Mouse (Mus musculus) heart, embryonic 11.5 days (tissue): Measurements from ENCODE around the gene Clmp. TPM values are rescaled to one million over a fixed set of nuclear protein-coding genes. Genes with fewer than 3 reads are reported as not detected.
A peak's percentile ranks its signal among the peaks of the same experiment; 100 is the strongest.

ENCODE experiments used
- ATAC-seq: fragments of 200-750 bp; cut with Nextera tagmentation; replicated peaks from 2 replicates; pipeline ENCODE4 v1.8.0; 2017; ENCODE audit warnings: moderate library complexity; ENCODE audit not compliant: insufficient number of reproducible peaks, low FRiP score, low TSS enrichment
- H3K27ac ChIP-seq: fragments of 300-500 bp; sonication (generic); 2 replicates; pipeline ENCODE4 v1.5.1; 2014; ENCODE audit warnings: mild to moderate bottlenecking, low read depth, low read length
- H3K27me3 ChIP-seq: fragments of 300-500 bp; sonication (generic); 2 replicates; pipeline ENCODE4 v1.6.1; 2014; ENCODE audit warnings: mild to moderate bottlenecking, low read length, mixed read lengths; ENCODE audit not compliant: control insufficient read depth, insufficient read depth
- H3K36me3 ChIP-seq: fragments of 300-500 bp; sonication (generic); 2 replicates; pipeline ENCODE4 v1.6.1; 2014; ENCODE audit warnings: mild to moderate bottlenecking, low read length, moderate library complexity, mixed read lengths; ENCODE audit not compliant: control insufficient read depth, insufficient read depth
- H3K4me1 ChIP-seq: fragments of 300-500 bp; sonication (generic); 2 replicates; pipeline ENCODE4 v1.6.1; 2014; ENCODE audit warnings: low read length; ENCODE audit not compliant: control insufficient read depth, insufficient read depth
- H3K4me2 ChIP-seq: fragments of 300-500 bp; sonication (generic); 2 replicates; pipeline ENCODE4 v1.6.1; 2014; ENCODE audit warnings: mild to moderate bottlenecking, moderate library complexity
- H3K4me3 ChIP-seq: fragments of 300-500 bp; sonication (generic); 2 replicates; pipeline ENCODE4 v1.5.1; 2014; ENCODE audit warnings: low read depth, low read length
- H3K9ac ChIP-seq: fragments of 300-500 bp; sonication (generic); 2 replicates; pipeline ENCODE4 v1.6.1; 2014; ENCODE audit warnings: mild to moderate bottlenecking, low read depth, low read length, moderate library complexity
- H3K9me3 ChIP-seq: fragments of 300-500 bp; sonication (generic); replicated peaks from 2 replicates; pipeline ENCODE4 v1.6.1; 2016; ENCODE audit warnings: low read length; ENCODE audit not compliant: control insufficient read depth
- WGBS: fragments of 180-500 bp; shearing (Covaris S2); extraction: QIAGEN DNeasy Blood & Tissue Kit; methylation state at CpG from one replicate; pipeline ENCODE4 v1.1.7; 2014; ENCODE audit not compliant: insufficient replicate concordance; 5-methylcytosine and 5-hydroxymethylcytosine counted together
- polyA plus RNA-seq: library from polyadenylated mRNA; unstranded; fragments of >200 nt; fragmentation: Nextera tagmentation; extraction: Ambion mirVana; gene quantifications from 2 replicates; pipeline ENCODE4 v1.2.1, GENCODE M21; 2014

The Clmp gene
- polyA plus RNA-seq, 1 experiment from 2014 or later, result 15.3 TPM

GRCm38 (mm10) chr9:40751749-40752148, 66.0 kb downstream of the Clmp start:
- no peak overlapping the region for H3K4me2 ChIP-seq
- H3K27me3 ChIP-seq, result no peaks in the 10 kb centered on the region
- no peak overlapping the region for H3K4me3 ChIP-seq
- H3K36me3 ChIP-seq, result no peaks in the 10 kb centered on the region
- no peak overlapping the region for H3K9ac ChIP-seq
- ATAC-seq, result no peak
- H3K9me3 ChIP-seq, result no peaks in the 10 kb centered on the region
- H3K4me1 ChIP-seq, result peaks cover 3% of the 10 kb centered on the region; the same call in 1 of the 2 replicates
- WGBS, result 63% methylated on average over 3 of the region's 3 CpGs
- H3K27ac ChIP-seq, result no peak overlapping the region

- 15% methylated on average over 4 of the region's 4 CpGs for WGBS
- Histone ChIP-seq H3K9ac (no peak overlapping the region), H3K4me1 (peaks cover 14% of the 10 kb centered on the region), H3K27ac (no peak overlapping the region), H3K27me3 (no peaks in the 10 kb centered on the region), H3K4me2 (peak overlapping the region; percentile 68), H3K4me3 (peak overlapping the region; percentile 29), H3K9me3 (no peaks in the 10 kb centered on the region), H3K36me3 (no peaks in the 10 kb centered on the region)
- ATAC-seq, result no peak
Observed at GRCm38 (mm10) chr9:40756401-40756800, 70.6 kb downstream of the Clmp start.

- 7% methylated on average over 12 of the region's 12 CpGs for WGBS
- Histone ChIP-seq H3K9me3 (no peaks in the 10 kb centered on the region), H3K27ac (peak overlapping the region; percentile 72), H3K4me2 (peak overlapping the region; percentile 68), H3K4me1 (peaks cover 14% of the 10 kb centered on the region), H3K27me3 (no peaks in the 10 kb centered on the region), H3K36me3 (no peaks in the 10 kb centered on the region), H3K9ac (peak overlapping the region; percentile 60; the same call in 1 of the 2 replicates), H3K4me3 (peak overlapping the region; percentile 29)
- peak; percentile 60; the same call in 1 of the 2 replicates for ATAC-seq
Observed at GRCm38 (mm10) chr9:40757105-40757626, 71.4 kb downstream of the Clmp start.

- 13% methylated on average over 21 of the region's 22 CpGs for WGBS
- H3K9me3 ChIP-seq, result no peaks in the 10 kb centered on the region
- ATAC-seq, result peak; percentile 74
- H3K27ac ChIP-seq, result peak overlapping the region; percentile 72
- H3K36me3 ChIP-seq, result no peaks in the 10 kb centered on the region
- H3K27me3 ChIP-seq, result no peaks in the 10 kb centered on the region
- H3K4me3 ChIP-seq, result peak overlapping the region; percentile 29
- H3K9ac ChIP-seq, result peak overlapping the region; percentile 49
- peaks cover 14% of the 10 kb centered on the region for H3K4me1 ChIP-seq
- H3K4me2 ChIP-seq, result peak overlapping the region; percentile 68
Observed at GRCm38 (mm10) chr9:40757685-40758270, 72.0 kb downstream of the Clmp start.

- no peak overlapping the region for H3K4me3 ChIP-seq
- WGBS, result 88% methylated on average over 6 of the region's 6 CpGs
- H3K9me3 ChIP-seq, result no peaks in the 10 kb centered on the region
- no peaks in the 10 kb centered on the region for H3K27me3 ChIP-seq
- H3K4me2 ChIP-seq, result no peak overlapping the region
- no peak overlapping the region for H3K9ac ChIP-seq
- H3K4me1 ChIP-seq, result peaks cover 5% of the 10 kb centered on the region
- no peaks in the 10 kb centered on the region for H3K36me3 ChIP-seq
- H3K27ac ChIP-seq, result no peak overlapping the region
- no peak for ATAC-seq
Observed at GRCm38 (mm10) chr9:40762354-40762753, 76.6 kb downstream of the Clmp start.

- Histone ChIP-seq H3K4me2 (no peak overlapping the region), H3K9ac (no peak overlapping the region), H3K4me1 (no peaks in the 10 kb centered on the region), H3K27ac (no peak overlapping the region), H3K27me3 (no peaks in the 10 kb centered on the region), H3K36me3 (no peaks in the 10 kb centered on the region), H3K4me3 (no peak overlapping the region), H3K9me3 (no peaks in the 10 kb centered on the region)
- no peak for ATAC-seq
- WGBS, result 72% methylated on average over 9 of the region's 9 CpGs
Observed at GRCm38 (mm10) chr9:40764887-40765580, 79.3 kb downstream of the Clmp start.

- Histone ChIP-seq H3K27me3 (no peaks in the 10 kb centered on the region), H3K4me2 (no peak overlapping the region), H3K36me3 (no peaks in the 10 kb centered on the region), H3K9ac (no peak overlapping the region), H3K4me3 (no peak overlapping the region), H3K9me3 (no peaks in the 10 kb centered on the region), H3K4me1 (no peaks in the 10 kb centered on the region), H3K27ac (no peak overlapping the region)
- WGBS, result 51% methylated on average over 12 of the region's 12 CpGs
- no peak for ATAC-seq
Observed at GRCm38 (mm10) chr9:40765581-40765940, 79.8 kb downstream of the Clmp start.

GRCm38 (mm10) chr9:40766058-40766605, 80.4 kb downstream of the Clmp start:
- no peak overlapping the region for H3K9ac ChIP-seq
- no peaks in the 10 kb centered on the region for H3K9me3 ChIP-seq
- no peaks in the 10 kb centered on the region for H3K36me3 ChIP-seq
- H3K27me3 ChIP-seq, result no peaks in the 10 kb centered on the region
- H3K27ac ChIP-seq, result no peak overlapping the region
- no peak overlapping the region for H3K4me3 ChIP-seq
- no peak overlapping the region for H3K4me2 ChIP-seq
- no peak for ATAC-seq
- WGBS, result 78% methylated on average over 7 of the region's 7 CpGs
- no peaks in the 10 kb centered on the region for H3K4me1 ChIP-seq
